Mouse (Mus musculus) heart, embryonic 12.5 days (tissue): ENCODE data around the gene Tbxas1. TPM values are rescaled to one million over a fixed set of nuclear protein-coding genes. Genes with fewer than 3 reads are reported as not detected.
A peak's percentile ranks its signal among the peaks of the same experiment; 100 is the strongest.

Source experiments
- ATAC-seq: fragments of 200-750 bp; cut with Nextera tagmentation; 2 replicates; pipeline ENCODE4 v1.8.0; 2017; ENCODE audit warnings: moderate TSS enrichment, moderate library complexity; ENCODE audit not compliant: insufficient number of reproducible peaks, low FRiP score
- H3K27ac ChIP-seq: fragments of 300-500 bp; sonication (generic); 2 replicates; pipeline ENCODE4 v1.5.1; 2016; ENCODE audit warnings: mild to moderate bottlenecking, moderate library complexity; ENCODE audit not compliant: poor library complexity, severe bottlenecking
- H3K27me3 ChIP-seq: fragments of 300-500 bp; sonication (generic); replicated peaks from 2 replicates; pipeline ENCODE4 v1.6.1; 2016; ENCODE audit warnings: mild to moderate bottlenecking, moderate library complexity
- H3K36me3 ChIP-seq: fragments of 300-500 bp; sonication (generic); 2 replicates; pipeline ENCODE4 v1.6.1; 2016; ENCODE audit warnings: mild to moderate bottlenecking, moderate library complexity
- H3K4me1 ChIP-seq: fragments of 300-500 bp; sonication (generic); replicated peaks from 2 replicates; pipeline ENCODE4 v1.6.1; 2016; ENCODE audit warnings: mild to moderate bottlenecking
- H3K4me2 ChIP-seq: fragments of 300-500 bp; sonication (generic); 2 replicates; pipeline ENCODE4 v1.6.1; 2016; ENCODE audit warnings: mild to moderate bottlenecking, moderate library complexity
- H3K4me3 ChIP-seq: fragments of 300-500 bp; sonication (generic); 2 replicates; pipeline ENCODE4 v1.5.1; 2016; ENCODE audit warnings: mild to moderate bottlenecking
- H3K9ac ChIP-seq: fragments of 300-500 bp; sonication (generic); 2 replicates; pipeline ENCODE4 v1.6.1; 2016; ENCODE audit warnings: mild to moderate bottlenecking, moderate library complexity
- H3K9me3 ChIP-seq: fragments of 300-500 bp; sonication (generic); replicated peaks from 2 replicates; pipeline ENCODE4 v1.6.1; 2016; ENCODE audit warnings: mild to moderate bottlenecking, moderate library complexity
- WGBS: fragments of 180-500 bp; shearing (Covaris S2); methylation state at CpG from one replicate; pipeline ENCODE4 v1.1.7; 2016; 5-methylcytosine and 5-hydroxymethylcytosine counted together
- polyA plus RNA-seq: library from polyadenylated mRNA; unstranded; fragments of >200 nt; fragmentation: Nextera tagmentation; extraction: Ambion mirVana; gene quantifications from 2 replicates; pipeline ENCODE4 v1.2.1, GENCODE M21; 2016

Tbxas1 gene
- polyA plus RNA-seq, 1 experiment from 2014 or later, result 3.4 TPM

GRCm38 (mm10) chr6:38974536-38975268, 99.5 kb downstream of the Tbxas1 start:
- Histone ChIP-seq H3K4me2 (no peak overlapping the region), H3K27ac (no peak overlapping the region), H3K4me1 (no peaks in the 10 kb centered on the region), H3K9ac (no peak overlapping the region), H3K27me3 (no peaks in the 10 kb centered on the region), H3K9me3 (0 out of 2 replicates have a peak, but pooled peaks cover 3% of the 10 kb centered on the region), H3K4me3 (no peak overlapping the region), H3K36me3 (no peaks in the 10 kb centered on the region)
- no peak for ATAC-seq
- 83% methylated on average over 8 of the region's 8 CpGs for WGBS

GRCm38 (mm10) chr6:38975866-38976265, 100.7 kb downstream of the Tbxas1 start:
- Histone ChIP-seq H3K27ac (no peak overlapping the region), H3K4me1 (no peaks in the 10 kb centered on the region), H3K36me3 (no peaks in the 10 kb centered on the region), H3K9me3 (0 out of 2 replicates have a peak, but pooled peaks cover 3% of the 10 kb centered on the region), H3K9ac (no peak overlapping the region), H3K4me3 (no peak overlapping the region), H3K4me2 (no peak overlapping the region), H3K27me3 (no peaks in the 10 kb centered on the region)
- WGBS, result 89% methylated on average over 4 of the region's 4 CpGs
- ATAC-seq, result no peak

- no peaks in the 10 kb centered on the region for H3K27me3 ChIP-seq
- H3K27ac ChIP-seq, result no peak overlapping the region
- 0 out of 2 replicates have a peak, but pooled peaks cover 3% of the 10 kb centered on the region for H3K9me3 ChIP-seq
- ATAC-seq, result no peak
- 80% methylated on average over 2 of the region's 2 CpGs for WGBS
- H3K4me2 ChIP-seq, result no peak overlapping the region
- H3K9ac ChIP-seq, result no peak overlapping the region
- no peak overlapping the region for H3K4me3 ChIP-seq
- no peaks in the 10 kb centered on the region for H3K36me3 ChIP-seq
- H3K4me1 ChIP-seq, result peaks cover 3% of the 10 kb centered on the region
Measured at GRCm38 (mm10) chr6:38976355-38976754, 101.2 kb downstream of the Tbxas1 start.

GRCm38 (mm10) chr6:38980921-38981715, 105.9 kb downstream of the Tbxas1 start:
- Histone ChIP-seq H3K36me3 (no peaks in the 10 kb centered on the region), H3K4me1 (peaks cover 14% of the 10 kb centered on the region), H3K27ac (no peak overlapping the region), H3K9me3 (no peaks in the 10 kb centered on the region), H3K4me2 (no peak overlapping the region; the same call in 1 of the 2 replicates), H3K27me3 (no peaks in the 10 kb centered on the region), H3K9ac (no peak overlapping the region), H3K4me3 (no peak overlapping the region)
- 0 out of 2 replicates have a peak, but pooled peaks have one; percentile 51 for ATAC-seq
- WGBS, result 53% methylated on average over 11 of the region's 11 CpGs

GRCm38 (mm10) chr6:38982071-38982470, 106.9 kb downstream of the Tbxas1 start:
- 87% methylated on average over 8 of the region's 8 CpGs for WGBS
- ATAC-seq, result no peak
- Histone ChIP-seq H3K4me2 (no peak overlapping the region), H3K4me3 (no peak overlapping the region), H3K4me1 (peaks cover 14% of the 10 kb centered on the region), H3K27ac (no peak overlapping the region), H3K27me3 (no peaks in the 10 kb centered on the region), H3K9ac (no peak overlapping the region), H3K9me3 (no peaks in the 10 kb centered on the region), H3K36me3 (no peaks in the 10 kb centered on the region)

- 57% methylated on average over 4 of the region's 4 CpGs for WGBS
- H3K27ac ChIP-seq, result no peak overlapping the region
- ATAC-seq, result no peak
Measured at GRCm38 (mm10) chr6:38982656-38983055, 107.5 kb downstream of the Tbxas1 start.

GRCm38 (mm10) chr6:38983060-38983459, 107.9 kb downstream of the Tbxas1 start:
- WGBS, result 53% methylated on average over 7 of the region's 7 CpGs
- no peak for ATAC-seq
- H3K4me1 ChIP-seq, result peaks cover 14% of the 10 kb centered on the region
- H3K27me3 ChIP-seq, result no peaks in the 10 kb centered on the region
- no peaks in the 10 kb centered on the region for H3K9me3 ChIP-seq
- no peak overlapping the region for H3K4me3 ChIP-seq
- no peak overlapping the region for H3K4me2 ChIP-seq
- H3K36me3 ChIP-seq, result no peaks in the 10 kb centered on the region
- H3K9ac ChIP-seq, result no peak overlapping the region
- H3K27ac ChIP-seq, result no peak overlapping the region

More at GRCm38 (mm10) chr6:38982656-38983055, 107.5 kb downstream of the Tbxas1 start:
- Histone ChIP-seq H3K9ac (no peak overlapping the region), H3K4me2 (no peak overlapping the region), H3K36me3 (no peaks in the 10 kb centered on the region), H3K27me3 (no peaks in the 10 kb centered on the region), H3K4me3 (no peak overlapping the region), H3K9me3 (no peaks in the 10 kb centered on the region), H3K4me1 (peaks cover 14% of the 10 kb centered on the region)

- Histone ChIP-seq H3K4me3 (no peak overlapping the region), H3K9me3 (no peaks in the 10 kb centered on the region), H3K4me1 (peaks cover 14% of the 10 kb centered on the region), H3K27ac (no peak overlapping the region), H3K36me3 (no peaks in the 10 kb centered on the region), H3K4me2 (no peak overlapping the region), H3K27me3 (no peaks in the 10 kb centered on the region), H3K9ac (no peak overlapping the region)
- ATAC-seq, result no peak
- WGBS, result 78% methylated on average over 2 of the region's 2 CpGs
Measured at GRCm38 (mm10) chr6:38984626-38985025, 109.4 kb downstream of the Tbxas1 start.

- 62% methylated on average over 10 of the region's 10 CpGs for WGBS
- H3K27me3 ChIP-seq, result no peaks in the 10 kb centered on the region
- no peak for ATAC-seq
Measured at GRCm38 (mm10) chr6:38986641-38987040, 111.4 kb downstream of the Tbxas1 start.

GRCm38 (mm10) chr6:38992016-38992415, 116.8 kb downstream of the Tbxas1 start:
- Histone ChIP-seq H3K4me3 (no peak overlapping the region), H3K9me3 (no peaks in the 10 kb centered on the region), H3K4me2 (no peak overlapping the region), H3K27ac (no peak overlapping the region), H3K9ac (no peak overlapping the region), H3K27me3 (no peaks in the 10 kb centered on the region), H3K4me1 (no peaks in the 10 kb centered on the region), H3K36me3 (no peaks in the 10 kb centered on the region)
- WGBS, result 43% methylated on average over 4 of the region's 4 CpGs
- peak; percentile 82 for ATAC-seq

More at GRCm38 (mm10) chr6:38986641-38987040, 111.4 kb downstream of the Tbxas1 start:
- no peaks in the 10 kb centered on the region for H3K36me3 ChIP-seq
- no peak overlapping the region for H3K27ac ChIP-seq
- no peak overlapping the region for H3K4me2 ChIP-seq
- peaks cover 8% of the 10 kb centered on the region; the same call in 1 of the 2 replicates for H3K4me1 ChIP-seq
- no peak overlapping the region for H3K9ac ChIP-seq
- H3K9me3 ChIP-seq, result no peaks in the 10 kb centered on the region
- no peak overlapping the region for H3K4me3 ChIP-seq

- Histone ChIP-seq H3K9ac (no peak overlapping the region), H3K4me1 (no peaks in the 10 kb centered on the region), H3K27ac (no peak overlapping the region), H3K9me3 (no peaks in the 10 kb centered on the region), H3K27me3 (no peaks in the 10 kb centered on the region), H3K4me2 (no peak overlapping the region), H3K4me3 (no peak overlapping the region), H3K36me3 (no peaks in the 10 kb centered on the region)
- WGBS, result 42% methylated on average over 3 of the region's 3 CpGs
- no peak for ATAC-seq
Measured at GRCm38 (mm10) chr6:38995774-38996173, 120.6 kb downstream of the Tbxas1 start.
